Mouse (Mus musculus) heart, adult 9 months (tissue): Measurements from ENCODE around the gene Cct8.

Experiments
- DNase-seq, 2 experiments: peaks; one replicate each; pipeline ENCODE4 v3.0.0; 2022; ENCODE audit warnings: low spot score in 2 of 2

Cct8 gene

DNA sequence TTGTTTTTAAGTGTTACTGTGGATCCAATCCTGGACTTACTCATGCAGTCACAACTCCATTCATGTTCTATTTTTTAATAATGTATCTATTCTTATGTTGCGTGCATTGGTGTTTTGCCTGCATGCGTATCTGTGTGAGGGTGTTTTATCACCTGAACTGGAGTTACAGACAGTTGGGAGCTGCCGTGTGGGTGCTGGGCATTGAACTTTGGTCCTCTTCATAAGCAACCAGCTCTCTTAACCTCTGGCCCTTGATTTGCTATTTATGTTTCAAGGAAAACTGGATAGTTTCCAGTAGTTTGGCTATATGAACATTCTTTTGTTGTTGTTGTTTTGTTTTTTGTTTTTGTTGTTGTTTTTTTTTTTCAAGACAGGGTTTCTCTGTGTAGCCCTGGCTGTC lies 50.1 kb downstream of the Cct8 start:
- DNase-seq: no peak

DNA sequence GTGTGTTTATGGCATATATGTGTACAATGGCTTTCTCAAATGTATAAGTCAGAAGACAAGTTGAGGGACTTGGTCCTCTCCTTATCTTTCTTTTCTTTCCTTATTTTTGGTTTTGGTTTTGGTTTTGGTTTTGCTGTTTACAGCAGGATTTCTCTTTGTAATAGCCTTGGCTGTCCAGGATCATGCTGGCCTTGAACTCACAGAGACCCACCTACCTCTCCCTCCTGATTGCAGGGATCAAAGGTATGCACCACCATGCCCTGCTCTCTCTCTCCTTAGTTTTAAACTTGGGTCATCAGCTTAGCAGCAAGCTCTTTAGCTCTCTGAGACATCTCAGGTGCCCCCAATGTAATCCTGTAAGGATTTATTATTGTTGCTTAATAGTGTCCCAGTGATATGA lies 50.6 kb downstream of the Cct8 start:
- DNase-seq: no peak

DNA sequence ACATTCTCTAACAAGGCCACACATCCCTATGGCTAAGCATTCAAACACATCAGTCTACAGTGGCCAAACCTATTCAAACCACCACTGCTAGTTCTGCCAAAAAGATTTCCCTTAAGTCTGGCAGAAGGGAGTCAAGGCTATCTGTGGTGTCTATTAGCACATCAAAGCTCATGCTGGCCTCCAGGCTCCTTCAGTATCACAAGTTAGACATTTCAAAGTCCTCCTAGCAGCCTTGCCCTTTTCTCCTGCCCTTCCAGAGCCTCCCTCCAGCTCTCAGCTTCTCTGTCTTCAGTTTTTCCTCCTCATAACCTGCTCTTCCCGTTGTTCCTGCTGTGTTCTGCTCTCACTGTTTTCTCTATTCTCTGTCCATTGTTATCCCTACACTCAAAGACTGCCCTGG lies 51.6 kb downstream of the Cct8 start:
- no peak for DNase-seq

DNA sequence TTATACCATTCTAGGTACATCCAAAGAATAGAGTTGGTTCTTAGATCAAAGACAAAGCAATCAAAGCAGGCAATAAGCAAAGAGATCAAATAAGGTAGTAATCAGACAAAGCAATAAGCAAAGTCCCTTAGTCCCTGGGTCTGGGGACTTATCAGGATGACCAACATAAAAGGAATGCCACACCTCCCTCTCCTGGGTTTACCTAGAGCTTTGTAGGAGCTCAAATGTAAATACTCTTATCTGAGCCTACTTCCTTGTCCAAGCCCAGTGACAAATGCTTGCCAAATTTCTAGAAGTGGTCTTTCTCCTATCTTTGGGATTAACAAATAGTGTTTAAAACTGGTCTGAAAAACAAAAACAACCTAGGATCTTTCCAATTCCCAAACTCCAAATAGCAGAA lies 52.4 kb downstream of the Cct8 start:
- no peak for DNase-seq

DNA sequence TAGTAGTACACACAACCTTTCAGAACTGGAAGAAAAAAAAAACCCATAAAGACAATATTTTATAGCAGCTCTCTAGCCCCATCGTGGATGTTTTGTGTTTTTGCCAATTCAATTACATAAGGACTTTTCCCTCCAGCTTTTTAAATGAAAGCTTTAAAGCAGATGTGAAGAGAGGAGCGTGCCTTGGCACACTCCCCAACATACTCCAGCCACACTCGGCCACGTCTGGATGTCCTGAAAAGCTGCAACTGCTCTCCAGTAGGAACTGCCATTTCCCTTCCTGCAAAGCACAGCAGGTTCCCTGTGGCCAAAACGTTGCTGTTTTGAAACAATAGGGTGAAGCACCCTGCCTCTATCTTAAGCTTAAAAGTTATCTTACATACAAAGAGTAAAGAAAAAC lies 53.4 kb downstream of the Cct8 start:
- DNase-seq: no peak

DNA sequence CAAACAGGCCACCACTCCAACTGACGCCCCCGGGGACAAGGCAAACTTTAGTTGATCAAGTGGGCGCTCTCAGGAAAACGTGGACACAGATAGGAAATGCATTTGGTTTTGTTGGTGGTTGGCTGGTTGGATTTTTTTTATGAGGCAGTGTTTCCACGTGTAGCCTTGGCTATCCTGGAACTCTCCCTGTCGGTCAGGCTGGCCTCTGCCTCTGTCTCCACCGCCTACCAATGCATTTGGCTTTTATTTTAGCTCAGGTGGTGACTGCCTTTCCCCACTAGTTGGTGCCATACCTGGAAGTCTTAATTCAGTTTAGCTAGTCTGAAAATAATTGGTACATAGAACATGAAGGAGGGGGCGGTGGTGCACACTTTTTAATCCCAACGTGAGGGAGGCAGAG lies 54.6 kb downstream of the Cct8 start:
- DNase-seq: no peak

DNA sequence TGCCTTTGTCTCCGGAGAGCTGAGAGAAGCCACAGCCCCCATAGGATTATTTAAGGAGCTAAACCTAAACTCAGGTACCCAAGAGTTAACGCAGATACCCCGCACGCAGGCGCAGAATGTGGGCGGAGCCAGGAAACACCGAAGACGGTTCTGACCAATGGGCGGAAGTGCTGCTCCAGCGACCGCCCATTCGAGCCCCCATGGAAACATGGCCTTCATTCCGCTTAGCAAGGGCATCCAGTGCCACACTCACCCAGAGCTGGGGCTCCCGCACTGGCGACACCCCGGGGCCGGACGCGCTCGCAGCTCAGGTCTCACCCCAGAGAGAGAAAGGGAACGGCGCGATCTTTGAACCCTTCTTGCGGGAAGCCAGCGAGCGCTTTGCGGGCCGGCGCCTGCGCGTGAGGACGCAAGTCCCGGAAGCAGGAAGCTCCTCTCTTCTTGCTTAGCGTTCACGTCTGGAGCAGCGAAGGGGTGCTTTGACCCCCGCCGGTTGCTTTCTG lies 55.4 kb downstream of the Cct8 start, which contains the start of gene Rwdd2b:
Gene Rwdd2b, minus strand, starts transcription at position 390 of the 503 bp plus-strand sequence.
- peak; percentile 92 to 93 for DNase-seq

DNA sequence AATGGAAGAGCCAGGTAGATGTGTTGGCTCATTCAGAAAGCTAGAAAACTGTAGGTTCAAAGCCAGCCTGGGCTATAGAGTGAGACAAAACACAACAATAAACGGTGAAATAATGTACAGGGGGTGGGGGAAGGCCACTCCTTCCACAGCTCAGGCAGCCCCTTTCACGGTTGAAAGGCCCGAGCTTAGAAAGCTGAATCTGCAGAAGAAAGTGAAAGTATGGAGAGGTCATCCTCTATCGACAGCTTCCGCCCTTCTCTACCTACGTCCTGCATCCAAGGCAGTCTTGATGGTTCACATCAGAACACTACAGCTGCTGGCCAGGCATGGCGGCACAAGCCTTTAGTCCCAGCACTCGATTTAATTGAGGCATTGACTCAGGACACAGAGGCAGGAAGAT lies 57.0 kb downstream of the Cct8 start:
- DNase-seq: no peak

DNA sequence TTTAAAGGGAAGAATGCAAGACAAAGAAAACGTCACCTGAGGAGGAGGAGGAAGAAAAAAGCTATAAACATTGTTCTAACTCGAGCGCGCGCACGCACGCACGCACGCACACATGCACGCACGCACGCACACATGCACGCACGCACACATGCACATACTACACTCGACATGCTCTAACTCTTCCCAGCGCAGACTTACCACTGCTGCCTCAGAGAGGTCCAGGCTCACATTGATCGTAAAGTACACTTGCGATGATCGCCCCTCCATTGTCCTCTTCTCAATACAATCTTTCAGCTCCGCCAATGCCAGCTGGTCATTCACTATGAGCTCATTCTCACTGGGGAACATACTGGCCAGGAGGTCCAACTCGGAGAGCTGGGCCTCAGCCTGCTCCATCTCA lies 58.6 kb downstream of the Cct8 start:
- no peak for DNase-seq

DNA sequence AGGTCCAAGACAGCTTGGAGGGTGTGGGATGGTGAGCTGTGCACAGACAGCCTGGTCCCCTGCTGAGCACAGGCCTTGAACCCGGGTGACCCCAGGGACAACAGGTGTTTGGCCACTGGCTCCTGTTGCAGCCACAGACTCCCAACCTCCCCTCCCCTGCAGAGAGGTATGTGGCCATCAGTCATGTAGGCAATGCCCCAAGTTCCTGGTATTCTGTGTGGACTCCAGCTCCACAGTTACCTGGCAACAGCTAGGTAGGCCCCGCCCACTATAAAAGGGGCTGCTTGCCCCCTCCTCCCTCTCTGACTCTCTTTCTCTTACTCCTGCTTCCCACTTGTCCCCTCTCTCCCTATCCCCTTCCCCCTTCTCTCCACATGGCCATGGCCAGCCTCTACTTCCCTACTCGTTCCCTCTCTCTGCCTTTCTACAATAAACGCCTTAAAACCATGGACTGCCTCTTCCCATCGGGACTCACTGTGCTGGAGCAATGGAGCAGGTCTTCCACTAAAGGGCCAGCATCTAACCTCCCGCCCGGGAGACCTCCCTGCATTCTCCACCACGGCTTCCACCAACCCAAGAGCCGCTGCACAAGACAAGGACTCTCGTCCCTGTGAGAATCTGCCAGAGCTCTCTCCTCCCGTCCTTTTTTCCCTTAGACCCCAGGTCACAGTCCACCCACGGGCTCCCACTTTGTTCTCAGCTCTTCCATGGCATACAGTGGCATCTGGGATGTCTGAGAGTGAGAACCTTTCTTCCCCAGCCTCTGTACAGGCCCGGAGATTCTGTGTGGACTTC lies 60.1 kb downstream of the Cct8 start:
- DNase-seq: no peak

DNA sequence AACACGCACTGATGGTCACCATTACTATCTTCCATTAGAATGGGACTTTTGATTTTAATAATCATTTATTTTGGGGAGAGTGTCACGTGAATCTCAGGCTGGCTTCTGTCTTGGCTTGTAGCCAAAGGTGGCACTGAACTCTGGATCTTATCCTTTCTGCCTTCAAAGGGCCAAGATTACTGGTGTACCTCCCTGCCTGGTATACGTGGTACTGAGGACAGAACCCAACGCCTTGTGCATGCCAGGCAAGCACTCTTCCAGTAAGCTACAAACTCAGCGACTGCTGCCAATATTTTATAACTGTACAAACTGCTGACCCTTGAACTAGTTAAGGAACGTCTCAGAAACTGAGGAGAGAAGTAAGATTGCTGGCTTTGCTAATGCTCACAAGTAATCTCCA lies 60.7 kb downstream of the Cct8 start:
- no peak for DNase-seq

DNA sequence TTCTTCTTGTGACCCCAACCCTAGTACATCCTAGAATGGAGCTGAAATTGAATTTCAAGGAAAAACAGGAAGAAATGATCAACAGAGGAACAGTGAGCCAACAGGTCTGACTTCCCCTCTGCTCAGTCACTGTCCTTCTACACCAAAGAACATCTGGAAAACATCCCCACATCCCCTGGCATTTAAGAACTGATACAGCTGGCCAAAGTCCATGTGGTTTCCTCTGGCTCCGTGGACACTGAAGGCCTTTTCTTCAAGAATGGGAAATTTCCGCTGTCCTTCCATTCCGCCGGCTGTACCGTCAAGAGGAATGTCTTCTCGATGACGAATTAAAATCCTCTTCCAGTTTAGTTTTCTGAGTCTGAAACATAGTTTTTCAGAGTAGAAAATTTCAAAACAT lies 61.4 kb downstream of the Cct8 start:
- no peak for DNase-seq
